Mouse (Mus musculus) neural tube, embryonic 14.5 days (tissue): Measurements from ENCODE around the gene Txnrd2. TPM values are rescaled to one million over a fixed set of nuclear protein-coding genes. Genes with fewer than 3 reads are reported as not detected.

ENCODE experiments used
- ATAC-seq: fragments of 200-750 bp; cut with Nextera tagmentation; 2 replicates; pipeline ENCODE4 v1.8.0; 2017; ENCODE audit warnings: low read depth, mild to moderate bottlenecking, moderate TSS enrichment, moderate library complexity
- H3K27ac ChIP-seq: fragments of 300-500 bp; sonication (generic); 2 replicates; pipeline ENCODE4 v1.5.1; 2014; ENCODE audit warnings: low read depth, mild to moderate bottlenecking, control low read depth, low read length, moderate library complexity, mixed read lengths
- H3K27me3 ChIP-seq: fragments of 300-500 bp; sonication (generic); 2 replicates; pipeline ENCODE4 v1.6.1; 2014; ENCODE audit warnings: low read length; ENCODE audit not compliant: control insufficient read depth, insufficient read depth
- H3K36me3 ChIP-seq: fragments of 300-500 bp; sonication (generic); 2 replicates; pipeline ENCODE4 v1.6.1; 2014; ENCODE audit warnings: low read length, mixed read lengths; ENCODE audit not compliant: control insufficient read depth, insufficient read depth
- H3K4me1 ChIP-seq: fragments of 300-500 bp; sonication (generic); 2 replicates; pipeline ENCODE4 v1.6.1; 2014; ENCODE audit warnings: low read length; ENCODE audit not compliant: control insufficient read depth, insufficient read depth
- H3K4me2 ChIP-seq: fragments of 300-500 bp; sonication (generic); 2 replicates; pipeline ENCODE4 v1.6.1; 2014; ENCODE audit warnings: mild to moderate bottlenecking, low read depth, low read length, control low read depth
- H3K4me3 ChIP-seq: fragments of 300-500 bp; sonication (generic); 2 replicates; pipeline ENCODE4 v1.5.1; 2014; ENCODE audit warnings: low read depth, low read length, control low read depth, mixed read lengths
- H3K9ac ChIP-seq: fragments of 300-500 bp; sonication (generic); replicated peaks from 2 replicates; pipeline ENCODE4 v1.6.1; 2014; ENCODE audit warnings: low read depth, mild to moderate bottlenecking, control low read depth, low read length, mixed read lengths
- H3K9me3 ChIP-seq: fragments of 300-500 bp; sonication (generic); 2 replicates; pipeline ENCODE4 v1.6.1; 2016; ENCODE audit warnings: low read length; ENCODE audit not compliant: control insufficient read depth
- WGBS: fragments of 180-500 bp; shearing (Covaris S2); extraction: QIAGEN DNeasy Blood & Tissue Kit; methylation state at CpG from one replicate; pipeline ENCODE4 v1.1.7; 2014; 5-methylcytosine and 5-hydroxymethylcytosine counted together
- polyA plus RNA-seq: library from polyadenylated mRNA; unstranded; fragments of >200 nt; fragmentation: Nextera tagmentation; extraction: Ambion mirVana; gene quantifications from 2 replicates; pipeline ENCODE4 v1.2.1, GENCODE M21; 2014

Txnrd2 gene
- polyA plus RNA-seq, 1 experiment from 2014 or later = 25.4 TPM

- 74% methylated on average over 3 of the region's 3 CpGs for WGBS
- ATAC-seq = no peak
These were observed 38.1 kb downstream of the Txnrd2 start for GRCm38 (mm10) chr16:18464271-18464670.

GRCm38 (mm10) chr16:18470829-18471228 lies 44.6 kb downstream of the Txnrd2 start:
- WGBS = 47% methylated on average over 1 of the region's 1 CpGs
- H3K4me3 ChIP-seq = no peak overlapping the region
- no peaks in the 10 kb centered on the region for H3K9me3 ChIP-seq
- H3K27me3 ChIP-seq = no peaks in the 10 kb centered on the region
- peaks cover 3% of the 10 kb centered on the region; the same call in 1 of the 2 replicates for H3K36me3 ChIP-seq
- H3K9ac ChIP-seq = no peak overlapping the region
- no peak overlapping the region for H3K4me2 ChIP-seq
- H3K4me1 ChIP-seq = no peaks in the 10 kb centered on the region
- no peak overlapping the region for H3K27ac ChIP-seq
- no peak for ATAC-seq

More at GRCm38 (mm10) chr16:18464271-18464670, 38.1 kb downstream of the Txnrd2 start:
- Histone ChIP-seq H3K27ac (no peak overlapping the region), H3K27me3 (no peaks in the 10 kb centered on the region), H3K4me2 (no peak overlapping the region), H3K9ac (no peak overlapping the region), H3K36me3 (peaks cover 3% of the 10 kb centered on the region; the same call in 1 of the 2 replicates), H3K9me3 (no peaks in the 10 kb centered on the region), H3K4me3 (no peak overlapping the region), H3K4me1 (peaks cover 11% of the 10 kb centered on the region)

- Histone ChIP-seq H3K4me2 (no peak overlapping the region), H3K36me3 (peaks cover 3% of the 10 kb centered on the region; the same call in 1 of the 2 replicates), H3K4me1 (no peaks in the 10 kb centered on the region), H3K4me3 (no peak overlapping the region), H3K27me3 (no peaks in the 10 kb centered on the region), H3K27ac (no peak overlapping the region), H3K9me3 (no peaks in the 10 kb centered on the region), H3K9ac (no peak overlapping the region)
- no peak for ATAC-seq
- 90% methylated on average over 11 of the region's 11 CpGs for WGBS
These were observed 45.3 kb downstream of the Txnrd2 start for GRCm38 (mm10) chr16:18471381-18471955.

- Histone ChIP-seq H3K27me3 (no peaks in the 10 kb centered on the region), H3K4me1 (no peaks in the 10 kb centered on the region), H3K4me3 (no peak overlapping the region), H3K9me3 (no peaks in the 10 kb centered on the region), H3K36me3 (peaks cover 3% of the 10 kb centered on the region; the same call in 1 of the 2 replicates), H3K27ac (no peak overlapping the region), H3K4me2 (no peak overlapping the region), H3K9ac (no peak overlapping the region)
- ATAC-seq = no peak
- WGBS = 87% methylated on average over 6 of the region's 6 CpGs
These were observed 45.8 kb downstream of the Txnrd2 start for GRCm38 (mm10) chr16:18471976-18472375.

- Histone ChIP-seq H3K4me1 (no peaks in the 10 kb centered on the region), H3K9me3 (no peaks in the 10 kb centered on the region), H3K27ac (no peak overlapping the region), H3K36me3 (peaks cover 3% of the 10 kb centered on the region; the same call in 1 of the 2 replicates), H3K4me2 (no peak overlapping the region), H3K9ac (no peak overlapping the region), H3K27me3 (no peaks in the 10 kb centered on the region), H3K4me3 (no peak overlapping the region)
- 60% methylated on average over 4 of the region's 4 CpGs for WGBS
- no peak for ATAC-seq
These were observed 46.2 kb downstream of the Txnrd2 start for GRCm38 (mm10) chr16:18472416-18472815.

- Histone ChIP-seq H3K27me3 (no peaks in the 10 kb centered on the region), H3K9me3 (no peaks in the 10 kb centered on the region), H3K9ac (no peak overlapping the region), H3K36me3 (peaks cover 3% of the 10 kb centered on the region; the same call in 1 of the 2 replicates), H3K4me1 (no peaks in the 10 kb centered on the region), H3K4me2 (no peak overlapping the region), H3K4me3 (no peak overlapping the region), H3K27ac (no peak overlapping the region)
- 94% methylated on average over 8 of the region's 8 CpGs for WGBS
- ATAC-seq = no peak
These were observed 46.8 kb downstream of the Txnrd2 start for GRCm38 (mm10) chr16:18472976-18473375.

- no peaks in the 10 kb centered on the region for H3K4me1 ChIP-seq
- peaks cover under 1% of the 10 kb centered on the region; the same call in 1 of the 2 replicates for H3K36me3 ChIP-seq
- 89% methylated on average over 2 of the region's 2 CpGs for WGBS
- no peaks in the 10 kb centered on the region for H3K9me3 ChIP-seq
- H3K9ac ChIP-seq = no peak overlapping the region
- no peak for ATAC-seq
- H3K4me3 ChIP-seq = no peak overlapping the region
- no peaks in the 10 kb centered on the region for H3K27me3 ChIP-seq
- H3K4me2 ChIP-seq = no peak overlapping the region
- H3K27ac ChIP-seq = no peak overlapping the region
These were observed 47.8 kb downstream of the Txnrd2 start for GRCm38 (mm10) chr16:18474021-18474420.

GRCm38 (mm10) chr16:18477996-18478395 lies 51.8 kb downstream of the Txnrd2 start:
- no peak for ATAC-seq
- Histone ChIP-seq H3K27ac (no peak overlapping the region), H3K27me3 (no peaks in the 10 kb centered on the region), H3K9me3 (no peaks in the 10 kb centered on the region), H3K4me2 (no peak overlapping the region), H3K4me3 (no peak overlapping the region), H3K36me3 (no peaks in the 10 kb centered on the region), H3K4me1 (no peaks in the 10 kb centered on the region), H3K9ac (no peak overlapping the region)
- 78% methylated on average over 6 of the region's 6 CpGs for WGBS

- no peaks in the 10 kb centered on the region for H3K36me3 ChIP-seq
- H3K27ac ChIP-seq = no peak overlapping the region
- no peaks in the 10 kb centered on the region for H3K9me3 ChIP-seq
- WGBS = 50% methylated on average over 7 of the region's 7 CpGs
- ATAC-seq = no peak
- H3K27me3 ChIP-seq = no peaks in the 10 kb centered on the region
- no peak overlapping the region for H3K9ac ChIP-seq
- H3K4me1 ChIP-seq = no peaks in the 10 kb centered on the region
- no peak overlapping the region for H3K4me3 ChIP-seq
- H3K4me2 ChIP-seq = no peak overlapping the region
These were observed 53.5 kb downstream of the Txnrd2 start for GRCm38 (mm10) chr16:18479667-18480066.
